Mouse (Mus musculus) embryonic facial prominence, embryonic 13.5 days (tissue): ENCODE measurements around the gene Enc1. TPM values are rescaled to one million over a fixed set of nuclear protein-coding genes. Genes with fewer than 3 reads are reported as not detected.

Experiments used
- ATAC-seq: fragments of 200-750 bp; cut with Nextera tagmentation; 2 replicates; pipeline ENCODE4 v1.8.0; 2017; ENCODE audit warnings: low read depth; ENCODE audit not compliant: insufficient number of reproducible peaks, insufficient read depth, low FRiP score, low TSS enrichment
- H3K27ac ChIP-seq: fragments of 300-500 bp; sonication (generic); 2 replicates; pipeline ENCODE4 v1.5.1; 2015; ENCODE audit warnings: moderate library complexity, mild to moderate bottlenecking, inconsistent platforms
- H3K27me3 ChIP-seq: fragments of 300-500 bp; sonication (generic); 2 replicates; pipeline ENCODE4 v1.6.1; 2015; ENCODE audit warnings: mild to moderate bottlenecking, inconsistent platforms
- H3K36me3 ChIP-seq: fragments of 300-500 bp; sonication (generic); 2 replicates; pipeline ENCODE4 v1.6.1; 2015; ENCODE audit warnings: mild to moderate bottlenecking, inconsistent platforms
- H3K4me1 ChIP-seq: fragments of 300-500 bp; sonication (generic); 2 replicates; pipeline ENCODE4 v1.6.1; 2015; ENCODE audit warnings: inconsistent platforms
- H3K4me2 ChIP-seq: fragments of 300-500 bp; sonication (generic); 2 replicates; pipeline ENCODE4 v1.6.1; 2015; ENCODE audit warnings: moderate library complexity, mild to moderate bottlenecking, inconsistent platforms
- H3K4me3 ChIP-seq: fragments of 300-500 bp; sonication (generic); 2 replicates; pipeline ENCODE4 v1.5.1; 2015; ENCODE audit warnings: mild to moderate bottlenecking, inconsistent platforms
- H3K9ac ChIP-seq: fragments of 300-500 bp; sonication (generic); 2 replicates; pipeline ENCODE4 v1.6.1; 2015; ENCODE audit warnings: mild to moderate bottlenecking, inconsistent platforms
- H3K9me3 ChIP-seq: fragments of 300-500 bp; sonication (generic); 2 replicates; pipeline ENCODE4 v1.6.1; 2016; ENCODE audit warnings: inconsistent platforms
- WGBS: fragments of 180-500 bp; shearing (Covaris S2); methylation state at CpG from one replicate; pipeline ENCODE4 v1.1.7; 2015; ENCODE audit warnings: mixed read lengths; 5-methylcytosine and 5-hydroxymethylcytosine counted together
- polyA plus RNA-seq: library from polyadenylated mRNA; unstranded; fragments of >200 nt; fragmentation: Nextera tagmentation; extraction: Ambion mirVana; gene quantifications from 2 replicates; pipeline ENCODE4 v1.2.1, GENCODE M21; 2015

Enc1 gene
- polyA plus RNA-seq, result 7.0 and 9.4 TPM in 2 replicates

DNA sequence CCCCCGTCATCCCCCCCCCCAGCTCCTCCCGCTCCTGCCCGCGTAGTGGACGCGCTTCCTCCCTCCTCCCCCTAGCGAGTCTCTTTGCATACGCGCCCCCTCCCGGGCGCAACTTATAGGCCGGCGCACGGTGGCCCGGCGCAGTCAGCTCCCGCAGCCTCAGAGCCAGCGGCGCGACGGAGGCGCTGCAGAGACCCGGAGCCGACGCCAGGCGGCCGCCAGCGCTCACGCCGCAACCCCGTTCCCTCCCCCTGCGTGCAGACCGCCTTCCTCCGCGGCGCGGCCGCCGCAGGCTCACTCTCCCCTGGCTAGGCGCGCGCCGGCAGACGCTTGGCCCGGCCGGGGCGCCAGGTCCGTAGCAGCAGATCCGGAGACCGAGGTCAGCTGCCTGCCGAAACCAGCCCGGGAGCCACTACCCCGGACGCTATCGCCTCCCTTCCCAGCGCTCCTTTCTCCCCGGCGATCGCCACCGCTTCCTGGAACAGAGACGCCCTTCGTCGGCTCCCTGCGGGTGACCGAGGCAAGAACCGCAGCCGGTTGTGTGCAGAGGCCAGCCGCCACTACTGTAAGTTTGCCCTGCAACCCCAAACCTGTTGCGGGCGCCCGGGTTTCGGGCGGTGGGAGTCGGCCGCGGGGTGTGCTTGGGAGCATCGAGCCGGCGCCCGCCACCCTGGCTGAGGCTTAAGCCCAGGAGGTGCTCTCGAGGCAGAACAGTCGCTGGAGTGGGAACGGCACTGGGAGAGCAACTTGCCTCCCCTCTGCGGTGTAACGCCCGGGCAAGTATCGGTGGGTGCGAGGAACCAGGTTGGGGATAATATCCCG is at the start of gene Enc1:
Gene Enc1, plus strand, starts transcription at position 141 of the 822 bp plus-strand sequence.
- WGBS, result under 1% methylated on average over 89 of the region's 89 CpGs
- H3K4me1 ChIP-seq, result peaks cover 53% of the 10 kb centered on the region

DNA sequence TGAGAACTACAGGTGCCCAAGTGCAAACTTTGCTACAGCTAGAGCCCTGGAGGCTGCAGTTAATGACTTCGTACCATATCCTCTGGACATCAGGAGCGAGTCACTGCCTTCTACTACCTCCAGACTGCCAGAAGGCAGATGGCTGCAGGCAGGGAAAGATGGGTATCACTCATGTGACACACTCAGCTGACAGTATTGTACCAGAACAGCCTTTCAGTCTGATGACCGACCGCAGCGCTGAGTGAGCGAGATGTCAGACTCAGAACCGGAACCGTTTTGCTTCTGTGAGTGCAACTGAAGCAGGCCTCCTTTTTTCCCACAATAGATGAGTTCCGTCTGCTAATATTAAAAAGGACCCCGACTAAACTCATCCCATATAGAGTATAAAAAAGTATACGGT is 48.3 kb upstream of the Enc1 start:
- peaks cover 6% of the 10 kb centered on the region; the same call in 1 of the 2 replicates for H3K4me1 ChIP-seq
- H3K36me3 ChIP-seq, result no peaks in the 10 kb centered on the region
- H3K9me3 ChIP-seq, result no peaks in the 10 kb centered on the region
- H3K27me3 ChIP-seq, result no peaks in the 10 kb centered on the region
- H3K4me3 ChIP-seq, result no peak overlapping the region
- no peak overlapping the region for H3K9ac ChIP-seq
- no peak overlapping the region for H3K27ac ChIP-seq
- ATAC-seq, result no peak
- no peak overlapping the region for H3K4me2 ChIP-seq
- WGBS, result 85% methylated on average over 11 of the region's 11 CpGs

More for the DNA sequence above, at the start of gene Enc1:
- Histone ChIP-seq H3K27ac (peak within 1 kb of the TSS; percentile 98), H3K4me3 (peak within 1 kb of the TSS; percentile 90), H3K27me3 (no peaks in the 10 kb centered on the region), H3K9me3 (no peaks in the 10 kb centered on the region), H3K36me3 (peaks cover 13% of the 10 kb centered on the region), H3K4me2 (peak within 1 kb of the TSS; percentile 91), H3K9ac (peak within 1 kb of the TSS; percentile 93)
- peak; percentile 87 for ATAC-seq

DNA sequence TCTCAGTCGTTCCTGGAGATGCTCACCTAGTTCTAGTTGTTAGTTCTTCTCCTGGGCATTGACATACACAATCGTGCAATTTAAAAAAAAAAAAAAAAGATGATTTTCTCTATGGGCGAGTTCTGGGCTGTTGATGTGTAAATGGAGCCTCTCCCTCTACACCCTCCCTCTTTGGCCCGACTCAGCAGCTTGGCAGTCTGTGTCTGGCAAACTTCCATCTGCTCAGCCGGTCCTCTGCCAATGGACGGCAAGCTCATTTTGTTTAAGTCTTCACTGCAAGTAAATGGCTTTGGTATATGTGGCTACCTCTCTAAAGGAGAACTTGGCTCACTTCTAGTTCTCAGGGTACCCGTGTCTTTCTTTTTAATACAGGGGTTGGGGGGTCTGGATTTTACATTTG is 47.5 kb upstream of the Enc1 start:
- ATAC-seq, result no peak
- Histone ChIP-seq H3K9ac (no peak overlapping the region), H3K27ac (no peak overlapping the region), H3K4me3 (no peak overlapping the region), H3K36me3 (no peaks in the 10 kb centered on the region), H3K4me2 (no peak overlapping the region), H3K27me3 (no peaks in the 10 kb centered on the region), H3K4me1 (peaks cover 8% of the 10 kb centered on the region; the same call in 1 of the 2 replicates), H3K9me3 (no peaks in the 10 kb centered on the region)
- 59% methylated on average over 7 of the region's 7 CpGs for WGBS

DNA sequence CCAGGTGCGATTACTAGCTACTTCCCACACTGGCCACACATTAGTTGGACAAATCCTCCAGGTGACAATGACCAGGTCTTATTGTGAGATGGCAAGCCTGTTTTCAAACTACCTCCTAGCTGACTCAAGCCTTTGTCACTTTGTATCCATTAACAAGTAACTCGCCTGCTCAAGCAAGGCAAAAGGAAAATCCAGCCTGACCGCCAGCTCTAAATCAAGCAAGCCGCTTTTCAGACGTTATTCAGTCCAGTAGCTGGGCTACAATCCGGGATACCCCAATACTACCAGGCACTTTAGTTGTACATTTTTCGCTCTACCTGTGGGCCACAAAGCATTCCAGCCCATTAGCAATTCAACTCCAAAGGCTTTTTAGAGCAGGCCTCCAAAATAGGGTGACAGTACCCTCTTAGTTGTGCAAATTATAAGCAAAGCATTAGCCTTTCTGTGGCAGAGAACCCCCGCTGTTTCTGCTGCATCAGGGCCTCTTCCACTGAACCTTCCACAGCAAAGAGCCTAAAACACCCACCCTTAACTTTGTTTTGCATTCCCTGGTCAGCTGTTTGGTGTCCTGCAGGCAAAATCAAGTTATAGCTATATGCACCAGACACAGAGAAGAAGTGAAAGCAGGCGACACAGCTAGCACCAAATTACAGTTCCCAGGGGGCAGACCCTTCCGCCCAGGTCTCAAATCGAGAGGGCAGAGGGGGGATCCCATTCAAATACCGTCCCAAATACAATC is 44.5 kb upstream of the Enc1 start:
- WGBS, result 61% methylated on average over 12 of the region's 12 CpGs
- no peak overlapping the region for H3K4me3 ChIP-seq
- H3K4me2 ChIP-seq, result no peak overlapping the region
- ATAC-seq, result no peak
- H3K4me1 ChIP-seq, result peaks cover 8% of the 10 kb centered on the region; the same call in 1 of the 2 replicates
- H3K27ac ChIP-seq, result no peak overlapping the region
- no peak overlapping the region for H3K9ac ChIP-seq
- no peaks in the 10 kb centered on the region for H3K9me3 ChIP-seq
- no peaks in the 10 kb centered on the region for H3K27me3 ChIP-seq
- no peaks in the 10 kb centered on the region for H3K36me3 ChIP-seq

DNA sequence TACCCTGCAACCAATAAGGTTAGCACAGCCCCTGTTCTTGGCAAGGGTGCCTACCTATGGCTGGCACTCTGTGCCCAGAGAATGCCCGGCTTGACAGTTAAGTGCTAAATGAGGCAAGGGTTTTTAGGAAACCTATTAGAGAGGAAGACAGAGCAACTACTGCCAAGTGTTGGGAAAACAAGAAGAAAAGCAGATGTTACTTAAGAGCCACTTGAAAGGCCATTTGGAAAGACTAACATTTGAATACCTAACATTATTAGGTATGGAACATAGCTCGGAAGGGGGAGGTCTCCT is 44.0 kb upstream of the Enc1 start:
- no peak overlapping the region for H3K9ac ChIP-seq
- H3K27ac ChIP-seq, result no peak overlapping the region
- no peak for ATAC-seq
- 0 out of 2 replicates have a peak overlapping the region, but pooled peaks have one; percentile 91 for H3K4me2 ChIP-seq
- no peaks in the 10 kb centered on the region for H3K27me3 ChIP-seq
- peaks cover 8% of the 10 kb centered on the region; the same call in 1 of the 2 replicates for H3K4me1 ChIP-seq
- 78% methylated on average over 2 of the region's 2 CpGs for WGBS
- H3K9me3 ChIP-seq, result no peaks in the 10 kb centered on the region
- no peak overlapping the region for H3K4me3 ChIP-seq
- H3K36me3 ChIP-seq, result no peaks in the 10 kb centered on the region

DNA sequence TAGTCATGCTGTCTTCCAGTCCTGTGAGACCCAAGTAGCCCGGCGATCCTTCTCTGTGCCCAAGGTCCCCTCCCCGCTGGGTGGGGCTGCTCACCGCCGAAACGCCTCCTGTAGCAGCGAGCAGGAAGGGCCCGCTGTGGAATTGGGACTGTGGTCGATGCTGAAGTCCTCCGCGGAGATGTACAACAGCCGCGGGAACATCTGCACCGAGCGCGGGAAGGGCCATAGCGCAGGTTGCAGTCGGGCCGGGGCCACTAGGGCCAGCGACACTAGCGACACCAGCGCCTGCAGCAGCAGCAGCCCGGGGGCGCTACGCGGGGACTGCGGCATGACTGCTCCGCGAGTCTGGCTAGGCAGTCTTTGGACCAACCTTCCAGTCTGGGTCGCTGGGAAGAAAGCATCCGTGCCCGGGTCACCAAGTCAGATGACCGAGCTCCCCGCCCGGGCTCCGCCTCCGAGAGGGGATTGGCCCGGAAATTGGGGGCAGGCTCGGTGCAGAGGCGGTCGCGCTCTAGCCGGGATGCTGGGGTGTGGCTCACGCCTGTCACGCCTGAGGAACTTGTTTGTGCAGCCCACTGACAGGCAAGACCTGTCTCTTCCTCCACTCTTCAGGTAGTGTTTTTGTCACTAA is 42.9 kb upstream of the Enc1 start, which contains the start of gene Hexb:
Gene Hexb, minus strand, starts transcription at position 426 of the 631 bp plus-strand sequence.
- Histone ChIP-seq H3K4me1 (peaks cover 8% of the 10 kb centered on the region; the same call in 1 of the 2 replicates), H3K27ac (peak within 1 kb of the TSS; percentile 73; the same call in 1 of the 2 replicates), H3K36me3 (no peaks in the 10 kb centered on the region), H3K4me2 (peak within 1 kb of the TSS; percentile 91), H3K4me3 (peak within 1 kb of the TSS; percentile 71), H3K9ac (peak within 1 kb of the TSS; percentile 82), H3K27me3 (no peaks in the 10 kb centered on the region), H3K9me3 (no peaks in the 10 kb centered on the region)
- under 1% methylated on average over 45 of the region's 45 CpGs for WGBS
- ATAC-seq, result peak; percentile 79

DNA sequence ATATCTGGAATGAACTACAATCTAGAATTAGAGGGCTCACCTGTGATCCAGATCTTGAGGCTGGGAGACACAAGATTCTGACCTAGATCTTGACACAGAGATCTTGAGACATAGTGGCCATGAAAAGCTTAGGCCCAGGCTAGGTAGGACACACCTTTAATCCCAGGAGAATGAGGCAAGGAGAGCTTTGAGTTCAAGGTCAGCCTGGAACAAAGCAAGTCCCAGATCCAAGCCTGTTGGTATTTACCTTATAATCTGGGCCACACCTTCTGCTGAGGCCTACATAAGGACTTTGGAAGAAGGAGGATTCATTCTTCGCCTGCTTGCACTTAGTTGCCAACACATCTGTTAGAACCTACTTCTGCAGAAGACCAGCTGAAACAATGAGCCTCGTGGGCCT is 41.8 kb upstream of the Enc1 start:
- WGBS, result 80% methylated on average over 2 of the region's 2 CpGs
- Histone ChIP-seq H3K4me3 (no peak overlapping the region), H3K9me3 (no peaks in the 10 kb centered on the region), H3K27me3 (no peaks in the 10 kb centered on the region), H3K27ac (no peak overlapping the region), H3K36me3 (no peaks in the 10 kb centered on the region), H3K9ac (no peak overlapping the region), H3K4me1 (peaks cover 9% of the 10 kb centered on the region), H3K4me2 (no peak overlapping the region)
- no peak for ATAC-seq

DNA sequence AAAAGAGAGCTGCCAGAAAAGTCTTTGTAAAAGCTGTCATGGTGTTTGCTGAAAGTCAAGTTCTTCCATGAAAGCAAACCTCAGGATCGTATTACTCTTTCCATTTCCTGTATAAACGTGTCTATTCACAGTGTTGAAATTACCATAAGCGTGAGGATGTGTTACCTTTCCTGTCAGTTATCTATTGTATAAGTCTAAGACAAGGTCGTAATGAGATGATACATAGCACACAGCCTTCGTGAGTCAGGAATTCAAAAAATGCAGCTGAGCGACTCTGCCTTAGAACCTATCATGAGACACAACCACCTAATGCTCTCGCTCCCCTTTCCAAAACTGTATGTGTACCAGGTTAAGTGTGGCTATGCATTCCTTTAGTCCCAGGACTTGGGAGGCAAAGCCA is 39.8 kb upstream of the Enc1 start:
- Histone ChIP-seq H3K27me3 (no peaks in the 10 kb centered on the region), H3K27ac (no peak overlapping the region), H3K9me3 (no peaks in the 10 kb centered on the region), H3K36me3 (no peaks in the 10 kb centered on the region), H3K4me2 (no peak overlapping the region), H3K4me3 (no peak overlapping the region), H3K9ac (no peak overlapping the region), H3K4me1 (peaks cover 13% of the 10 kb centered on the region)
- 60% methylated on average over 7 of the region's 7 CpGs for WGBS
- ATAC-seq, result no peak

DNA sequence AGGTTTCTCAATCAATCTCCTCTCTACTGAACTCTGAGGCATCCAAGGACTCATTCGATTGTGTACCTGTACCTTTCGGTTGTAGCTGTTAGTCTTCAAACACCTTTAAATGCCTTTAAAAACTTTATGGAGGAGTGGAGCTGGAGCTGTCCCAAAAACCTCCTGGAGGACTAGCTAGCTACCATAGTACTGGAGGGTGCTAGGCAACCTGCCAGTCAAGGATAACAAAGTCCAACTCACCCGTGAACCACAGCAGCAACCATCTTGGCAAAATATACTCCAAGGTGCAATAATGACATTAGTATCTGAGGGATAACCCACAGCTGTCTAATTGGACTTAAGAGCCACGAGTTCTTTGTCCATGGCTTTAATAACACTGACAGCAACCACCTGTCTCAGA is 39.0 kb upstream of the Enc1 start:
- H3K27ac ChIP-seq, result no peak overlapping the region

DNA sequence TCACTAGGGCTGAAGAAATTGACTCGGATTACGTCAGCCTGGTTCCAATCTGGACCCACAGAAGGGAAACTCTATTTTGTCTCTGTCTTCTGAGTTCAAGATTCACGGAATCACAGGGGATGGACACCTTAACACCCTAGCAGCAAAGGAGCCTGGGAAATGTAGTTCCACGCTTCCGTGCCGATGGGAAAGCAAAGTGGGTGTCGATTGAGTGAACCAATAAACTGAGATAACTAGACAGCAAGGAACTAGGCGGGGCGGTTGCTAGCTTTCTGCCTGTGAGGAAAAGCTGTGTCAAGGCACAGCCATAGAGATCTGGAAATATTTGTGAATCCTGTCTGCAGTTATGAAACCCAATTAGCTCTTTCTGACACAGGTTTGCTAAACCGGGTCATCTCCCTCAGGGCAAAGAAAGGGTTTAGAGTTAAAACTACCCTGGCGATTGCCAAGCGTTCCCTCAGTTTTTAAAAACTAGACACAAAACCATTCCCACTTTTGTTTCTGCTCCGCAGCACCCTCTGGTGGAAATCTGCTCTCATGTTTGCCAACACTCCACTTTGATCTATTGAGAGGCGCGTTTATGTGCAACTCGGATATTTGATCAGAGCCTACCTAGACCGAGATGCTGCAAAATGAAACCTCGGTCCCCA is 35.7 kb upstream of the Enc1 start:
- H3K4me2 ChIP-seq, result peak overlapping the region; percentile 58
- H3K9ac ChIP-seq, result peak overlapping the region; percentile 27
- WGBS, result 9% methylated on average over 18 of the region's 18 CpGs
- no peaks in the 10 kb centered on the region for H3K36me3 ChIP-seq
- ATAC-seq, result peak; percentile 61; the same call in 1 of the 2 replicates
- H3K9me3 ChIP-seq, result no peaks in the 10 kb centered on the region
- H3K4me3 ChIP-seq, result peak overlapping the region; percentile 36
- H3K27me3 ChIP-seq, result no peaks in the 10 kb centered on the region
- H3K27ac ChIP-seq, result peak overlapping the region; percentile 69
- peaks cover 4% of the 10 kb centered on the region; the same call in 1 of the 2 replicates for H3K4me1 ChIP-seq

More for the DNA sequence above, 39.0 kb upstream of the Enc1 start:
- H3K36me3 ChIP-seq, result no peaks in the 10 kb centered on the region
- H3K9ac ChIP-seq, result no peak overlapping the region
- H3K4me2 ChIP-seq, result no peak overlapping the region
- ATAC-seq, result no peak
- H3K9me3 ChIP-seq, result no peaks in the 10 kb centered on the region
- WGBS, result 81% methylated on average over 4 of the region's 4 CpGs
- peaks cover 10% of the 10 kb centered on the region for H3K4me1 ChIP-seq
- H3K4me3 ChIP-seq, result no peak overlapping the region
- H3K27me3 ChIP-seq, result no peaks in the 10 kb centered on the region

DNA sequence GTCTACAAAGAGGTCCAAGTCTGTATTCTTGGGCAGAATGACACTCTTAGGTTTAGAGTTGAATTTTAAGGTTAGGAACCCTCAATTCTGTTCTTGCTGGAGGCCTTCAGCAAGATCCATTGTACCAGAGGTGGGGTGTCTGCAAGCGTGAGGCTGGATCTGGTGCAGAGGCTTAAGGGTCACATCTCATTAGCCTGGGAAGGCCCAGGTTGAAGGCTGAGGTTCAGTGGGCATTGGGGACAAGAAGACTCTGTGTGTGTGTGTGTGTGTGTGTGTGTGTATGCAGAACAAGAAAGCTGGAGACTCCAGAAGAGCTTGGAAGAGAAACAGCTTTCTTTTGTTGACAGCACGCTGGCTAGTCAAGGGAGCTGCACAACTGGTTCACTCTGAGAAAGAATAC is 34.9 kb upstream of the Enc1 start:
- Histone ChIP-seq H3K27me3 (no peaks in the 10 kb centered on the region), H3K4me3 (no peak overlapping the region), H3K27ac (no peak overlapping the region), H3K9ac (no peak overlapping the region), H3K4me2 (no peak overlapping the region), H3K9me3 (no peaks in the 10 kb centered on the region), H3K36me3 (no peaks in the 10 kb centered on the region), H3K4me1 (peaks cover 4% of the 10 kb centered on the region; the same call in 1 of the 2 replicates)
- 87% methylated on average over 2 of the region's 2 CpGs for WGBS
- no peak for ATAC-seq
